Mouse (Mus musculus) induced T-regulatory cell, adult 2 months (primary cell): Measurements from ENCODE around the gene Asf1b.
A peak's percentile ranks its signal among the peaks of the same experiment; 100 is the strongest.
"Not testable (repeated sequence)": the region's sequence is repeated elsewhere in the genome, so short reads cannot be mapped to it uniquely, and the experiment has no call there.

Source experiments
- DNase-seq: peaks from one replicate; pipeline ENCODE4 v3.0.0-alpha.2; 2012; ENCODE audit warnings: low read depth

Asf1b gene

DNA sequence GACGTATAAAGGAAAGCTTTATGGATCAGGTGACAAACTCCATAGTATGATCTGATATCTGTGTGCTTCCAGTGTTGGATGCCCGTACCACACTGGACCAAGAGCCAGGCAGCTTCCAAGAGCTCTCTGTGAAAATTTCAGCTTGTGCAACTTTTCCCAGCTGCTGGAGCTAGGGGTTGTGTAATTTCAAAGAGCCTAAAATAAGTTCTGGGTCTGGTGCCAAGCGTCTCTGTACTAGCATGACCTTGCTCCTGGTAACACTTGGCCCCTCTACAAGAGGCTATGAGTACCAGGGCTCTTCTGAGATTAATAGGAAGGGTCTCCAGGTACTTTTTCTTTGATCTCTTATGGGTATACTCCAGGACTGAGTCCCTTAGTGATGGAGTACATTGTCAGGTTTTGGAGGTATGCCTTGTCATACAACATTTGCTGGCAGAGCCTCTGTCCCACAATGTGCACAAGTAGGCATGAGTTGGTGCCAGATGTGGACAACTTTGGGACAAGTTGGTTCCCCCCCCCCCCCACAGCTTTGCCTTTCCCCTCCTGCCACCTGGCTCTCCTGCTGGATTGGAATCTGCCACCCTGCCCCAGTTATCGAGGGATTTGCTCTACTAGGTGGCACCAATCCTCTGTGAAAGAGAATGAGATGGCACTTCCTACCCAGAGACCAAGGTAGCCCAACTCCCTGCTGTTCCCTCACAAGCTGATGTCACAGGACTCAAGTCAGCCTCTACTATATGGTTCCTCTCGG is 8.9 kb downstream of the Asf1b start:
- DNase-seq: no peak

DNA sequence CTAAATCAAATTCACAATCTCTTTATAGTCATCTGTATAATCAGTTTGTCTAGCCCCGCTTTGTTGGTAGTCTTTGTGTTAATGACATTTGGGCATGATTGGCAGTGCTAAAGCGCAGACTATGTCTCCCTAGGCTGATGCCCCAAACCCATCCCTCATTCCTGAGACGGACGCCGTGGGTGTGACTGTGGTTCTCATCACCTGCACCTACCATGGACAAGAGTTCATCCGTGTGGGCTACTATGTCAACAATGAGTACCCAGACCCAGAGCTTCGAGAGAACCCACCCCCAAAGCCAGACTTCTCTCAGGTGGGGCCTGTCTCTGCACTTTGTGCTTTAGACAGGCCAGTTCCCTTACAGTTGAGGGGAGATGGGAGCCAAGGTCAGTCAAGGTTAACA is 12.4 kb downstream of the Asf1b start:
- DNase-seq: no peak

DNA sequence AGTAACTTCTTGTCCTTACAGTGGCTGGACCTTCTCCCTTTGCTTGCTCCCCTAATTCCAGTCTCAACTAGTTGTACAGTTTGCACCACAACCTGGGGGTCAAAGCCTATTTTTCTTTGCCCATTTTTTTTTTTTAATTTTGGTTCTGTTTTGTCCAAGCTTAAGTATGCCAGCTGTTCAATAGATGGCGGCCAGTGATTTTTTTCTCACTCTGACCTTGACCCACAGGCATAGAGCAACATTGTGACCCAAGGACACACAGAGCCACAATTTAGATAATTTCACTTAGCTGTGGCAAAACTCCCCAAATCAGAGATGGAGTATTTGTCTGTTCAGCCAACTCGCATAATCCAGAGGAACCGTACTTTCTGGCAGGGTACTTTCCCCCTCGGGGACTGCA is 15.8 kb downstream of the Asf1b start:
- no peak for DNase-seq

DNA sequence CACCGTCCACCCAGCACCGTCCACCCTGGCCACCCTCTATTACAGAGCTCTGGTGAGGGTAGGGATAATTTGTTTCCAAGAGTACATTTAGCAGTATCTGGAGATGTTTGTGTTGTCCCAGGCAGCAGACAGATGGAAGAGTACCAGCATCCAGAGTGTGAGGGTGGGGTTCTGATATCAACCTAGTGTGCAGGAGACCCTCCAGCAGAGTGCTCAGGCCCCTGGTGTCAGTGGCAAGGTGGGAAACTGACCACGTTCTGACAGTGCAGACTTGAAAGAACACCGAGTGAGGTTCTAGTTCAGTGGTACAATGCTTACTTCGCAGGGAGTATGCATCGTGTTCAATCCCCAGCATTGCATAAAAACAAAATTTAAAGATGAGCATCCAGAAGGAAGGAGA is 16.4 kb downstream of the Asf1b start:
- no peak for DNase-seq

DNA sequence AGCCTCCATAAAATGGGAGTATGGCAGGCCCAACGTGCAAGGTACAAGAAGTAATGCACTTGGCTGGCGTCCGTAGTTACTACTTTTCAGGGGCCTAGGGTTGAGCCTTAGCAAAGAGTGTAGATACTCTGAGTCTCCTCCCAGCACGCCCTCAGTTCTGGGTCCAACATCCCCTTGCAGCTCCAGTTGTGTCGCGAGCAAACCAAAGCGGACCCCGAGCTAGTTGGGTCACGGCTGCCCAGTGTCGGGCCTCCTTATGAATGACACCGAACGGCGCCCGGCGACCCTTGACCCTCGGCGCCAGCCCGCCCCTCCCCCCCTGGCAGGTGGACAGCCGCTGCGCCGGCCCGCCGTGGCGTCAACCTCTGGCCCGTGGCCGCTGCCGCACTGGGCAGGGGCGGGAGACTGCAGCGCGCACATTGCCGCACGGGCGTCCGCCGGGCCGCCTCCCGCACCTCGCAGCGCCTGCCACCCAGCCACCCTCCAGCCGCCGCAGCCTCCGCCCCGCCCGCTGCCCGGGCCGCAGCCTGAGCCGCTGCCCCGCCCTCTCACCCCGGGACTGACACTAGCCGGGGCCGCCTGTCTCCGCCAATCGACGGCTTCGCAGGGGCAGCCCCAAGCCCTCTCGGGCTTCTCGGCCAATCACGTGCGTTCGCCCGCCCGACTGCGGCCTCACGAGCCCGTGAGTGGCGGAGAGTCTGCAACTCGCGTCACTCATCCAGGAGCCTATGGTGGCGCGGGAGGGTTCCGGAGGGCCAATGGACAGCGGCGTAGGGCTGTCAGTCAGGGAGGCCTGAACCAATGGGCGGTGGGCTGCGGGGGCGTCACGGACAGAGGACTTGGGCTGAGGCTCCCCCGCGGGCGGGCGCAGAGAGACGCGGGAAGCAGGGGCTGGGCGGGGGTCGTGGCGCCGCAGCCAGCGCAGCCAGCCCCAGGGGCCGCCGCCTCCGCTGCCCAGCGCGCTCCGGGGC is 17.1 kb downstream of the Asf1b start, which contains the start of gene Prkaca:
Gene Prkaca (plus strand): TSS at position 844 of the 971 bp plus-strand sequence.
- DNase-seq: peak; percentile 98

DNA sequence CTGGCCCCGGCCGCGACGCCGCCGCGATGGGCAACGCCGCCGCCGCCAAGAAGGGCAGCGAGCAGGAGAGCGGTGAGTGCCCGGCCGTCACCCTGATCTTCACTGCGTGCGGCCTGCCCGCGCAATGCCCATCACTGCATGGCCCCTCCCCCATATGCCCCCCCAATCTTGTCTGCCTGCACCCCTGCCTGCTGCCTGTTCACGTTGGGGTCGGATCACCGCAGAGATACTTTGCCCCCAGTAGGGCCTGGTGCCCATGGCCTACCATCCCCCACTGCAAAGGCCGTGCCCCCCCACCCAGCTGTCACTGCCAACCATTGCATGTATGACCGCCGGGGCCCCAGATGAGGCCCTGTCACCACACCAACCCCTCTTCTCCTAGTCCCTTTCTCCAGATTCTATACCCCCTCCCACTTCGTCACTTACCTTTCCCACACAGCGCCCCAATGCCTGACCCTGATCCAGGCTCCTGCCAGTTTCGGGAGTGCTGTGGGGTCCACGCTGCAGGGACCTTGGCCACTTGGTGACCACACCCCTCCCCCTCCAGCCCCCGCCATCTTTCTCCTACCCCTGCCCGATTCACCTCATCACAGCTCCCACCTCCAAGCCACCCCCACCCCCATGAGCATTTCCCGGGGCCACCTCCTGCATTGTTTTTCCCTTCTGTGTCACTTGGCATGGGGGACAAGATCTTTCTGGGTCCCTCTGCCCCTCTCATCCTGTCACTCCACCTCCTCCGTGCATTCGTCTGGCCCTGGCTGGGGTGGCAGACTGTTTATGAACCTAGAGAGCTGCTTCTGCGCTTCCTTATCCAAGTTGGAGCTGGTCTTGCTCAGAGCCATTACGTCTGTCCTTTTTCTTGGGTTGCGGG is 18.1 kb downstream of the Asf1b start:
- peak; percentile 48 for DNase-seq

DNA sequence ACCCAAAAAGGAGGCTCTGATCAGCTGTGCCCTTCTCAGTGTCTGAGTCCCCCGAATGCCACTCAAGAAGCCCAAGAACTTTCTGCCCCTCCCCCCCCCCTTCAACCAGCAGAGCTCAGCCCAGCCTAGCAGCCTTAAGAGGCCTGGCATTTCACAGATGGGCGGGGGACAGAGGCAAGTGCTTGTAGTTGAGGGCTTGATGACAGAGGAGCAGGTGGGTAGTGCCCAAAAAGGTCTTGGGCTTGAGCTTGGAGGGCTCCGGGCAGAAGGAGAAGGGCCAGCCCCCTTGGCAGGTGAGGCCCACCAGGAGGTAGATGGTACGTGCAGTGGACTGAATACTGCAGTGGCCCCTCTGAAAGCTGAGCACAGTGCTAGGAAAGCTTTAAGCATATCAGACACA is 19.2 kb downstream of the Asf1b start:
- no peak for DNase-seq

DNA sequence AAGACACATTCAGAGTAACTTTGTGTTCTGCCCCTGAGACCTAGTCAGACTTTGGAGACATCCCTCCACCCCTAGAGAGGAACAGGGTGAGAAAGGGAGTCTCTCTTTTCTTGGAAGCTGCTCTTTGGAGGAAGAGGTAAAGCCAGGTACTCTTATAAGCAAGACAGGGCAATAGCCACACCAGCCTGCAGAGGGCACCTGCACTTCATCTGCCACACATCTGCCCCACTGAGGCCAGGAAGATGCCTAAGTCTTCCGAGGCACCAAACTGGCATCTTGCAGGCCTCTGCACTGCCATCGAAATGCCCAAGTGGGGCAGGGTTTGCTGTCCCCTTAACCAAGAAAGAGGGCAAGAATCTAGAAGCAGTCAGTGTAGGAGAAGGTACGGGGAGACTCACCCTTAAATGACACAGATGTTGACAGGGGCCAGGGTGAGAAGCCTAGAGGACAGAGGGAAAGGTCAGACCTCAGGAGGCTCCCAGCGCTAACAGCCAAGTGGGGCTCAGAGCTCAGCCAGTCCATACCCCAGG is 20.9 kb downstream of the Asf1b start:
- DNase-seq: peak; percentile 68

DNA sequence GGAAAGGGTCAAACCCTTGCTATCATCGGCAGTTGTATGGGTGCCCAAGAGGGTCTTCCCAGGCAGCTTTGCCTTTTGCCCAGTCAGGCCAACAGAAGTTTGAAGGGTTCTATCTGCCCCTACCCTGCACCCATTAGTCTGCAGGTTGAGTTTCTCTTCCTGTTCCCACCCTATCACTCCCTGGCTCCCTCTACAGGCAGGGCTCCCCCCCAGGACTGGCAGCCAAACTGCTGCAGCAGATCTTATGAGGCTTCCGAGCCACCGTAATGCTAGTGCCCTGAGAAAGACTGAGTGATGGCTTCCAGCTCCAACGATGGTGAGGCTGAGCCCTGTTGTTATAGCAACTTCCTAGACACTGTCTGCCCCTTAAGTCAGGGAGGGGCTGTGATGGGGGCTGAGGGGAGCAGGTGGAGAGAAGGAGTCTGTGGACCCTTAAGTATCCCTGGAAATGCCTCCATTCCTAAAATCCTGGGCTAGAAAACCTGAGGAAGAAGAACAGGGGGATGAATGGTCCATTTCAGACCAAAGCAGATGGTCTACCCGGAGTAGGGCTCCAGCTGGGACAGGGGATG is 21.6 kb downstream of the Asf1b start:
- peak; percentile 34 for DNase-seq

DNA sequence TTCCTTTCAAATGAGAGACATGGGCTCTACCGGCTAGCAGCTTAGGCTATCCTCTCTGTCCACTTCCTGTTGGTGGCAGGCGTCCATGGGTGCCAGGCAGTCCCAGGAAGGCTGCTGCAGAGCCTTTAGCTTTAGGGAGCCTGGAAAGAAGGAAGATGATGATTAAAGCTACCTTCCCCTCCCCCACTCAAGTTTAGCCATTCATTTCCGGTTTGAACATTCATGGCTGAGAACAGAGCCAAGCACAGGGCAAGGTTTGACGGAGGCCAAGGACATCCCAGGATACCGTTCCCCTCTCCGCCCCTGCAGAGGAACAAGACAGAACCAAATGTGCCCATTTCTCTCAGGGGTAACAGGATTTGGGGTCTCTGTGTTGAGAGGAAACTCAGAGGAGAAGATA is 22.3 kb downstream of the Asf1b start:
- DNase-seq: peak; percentile 32

DNA sequence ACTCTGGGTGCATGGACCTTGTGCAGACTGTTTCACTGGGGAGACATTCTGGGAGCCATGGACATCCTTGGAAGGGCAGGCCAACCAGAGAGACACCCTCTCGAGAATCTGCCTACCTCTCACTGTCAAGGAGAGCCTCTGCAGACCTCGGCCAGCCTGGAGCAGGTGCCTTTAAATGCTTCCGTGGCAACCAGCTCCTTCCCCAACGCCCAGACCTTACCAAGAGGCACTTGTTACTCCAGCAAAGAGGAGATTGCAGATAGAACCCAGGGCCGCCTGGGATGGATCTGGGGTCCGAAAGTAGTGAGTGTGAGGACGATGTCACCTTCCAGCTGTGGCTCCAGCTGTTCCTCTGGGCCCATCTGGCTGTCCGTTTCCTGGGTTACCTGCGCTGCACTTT is 22.9 kb downstream of the Asf1b start:
- no peak for DNase-seq

DNA sequence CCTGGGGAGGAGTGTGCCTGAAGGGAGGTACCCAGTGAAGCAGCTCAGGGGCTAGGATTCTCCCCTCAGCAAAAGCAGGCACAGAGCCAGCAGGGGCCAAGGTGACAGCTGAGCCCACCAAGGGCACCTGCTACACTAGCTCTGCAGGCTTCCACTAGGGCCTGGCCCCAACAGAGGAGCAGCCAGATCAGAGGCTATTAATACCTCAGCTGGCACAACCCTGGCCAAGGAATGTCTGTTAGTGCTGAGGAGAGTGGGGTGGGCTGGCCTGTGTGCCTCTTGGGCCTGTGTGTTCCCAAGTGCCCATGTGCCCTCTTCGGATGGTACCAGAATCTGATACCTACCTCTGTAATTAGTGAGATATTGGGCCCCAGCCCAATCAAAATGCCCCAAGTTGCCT is 24.9 kb downstream of the Asf1b start:
- DNase-seq: no peak

DNA sequence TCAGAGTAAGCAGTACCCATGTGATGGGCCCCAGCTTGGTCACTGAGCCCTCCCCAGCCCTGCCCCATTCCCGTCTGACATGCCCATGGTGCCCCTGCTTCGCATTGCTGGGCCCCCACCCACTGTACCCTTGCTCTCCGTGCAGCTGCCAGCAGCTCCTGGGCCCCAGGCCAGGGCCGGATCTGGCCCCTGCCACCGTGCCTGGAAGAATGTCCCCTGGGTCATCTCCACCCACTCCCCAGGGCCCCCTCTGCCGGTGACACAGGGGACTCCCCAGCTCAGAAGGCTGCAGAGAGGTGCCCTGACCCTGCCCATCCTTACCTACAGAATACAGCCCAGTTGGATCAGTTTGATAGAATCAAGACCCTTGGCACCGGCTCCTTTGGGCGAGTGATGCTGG is 25.5 kb downstream of the Asf1b start:
- DNase-seq: no peak

DNA sequence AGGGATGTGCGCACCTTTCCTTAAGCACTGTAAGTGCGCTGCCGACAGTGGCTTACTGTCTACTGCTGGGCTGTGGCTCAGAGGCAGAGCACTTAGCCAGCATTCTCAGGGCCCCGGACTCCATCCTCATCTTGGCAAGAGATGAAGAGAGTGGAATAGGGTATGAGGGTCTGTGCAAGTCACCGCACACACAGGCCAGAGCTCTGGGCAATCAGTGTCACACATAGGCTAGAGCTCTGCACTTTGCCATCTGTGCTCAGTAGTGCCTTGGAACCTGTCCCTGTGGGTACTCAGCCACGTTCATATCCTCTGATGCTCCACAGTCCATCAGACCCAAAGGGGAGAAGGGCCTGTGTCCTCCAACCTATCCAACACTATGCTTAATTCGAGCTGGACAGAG is 26.2 kb downstream of the Asf1b start:
- no peak for DNase-seq

DNA sequence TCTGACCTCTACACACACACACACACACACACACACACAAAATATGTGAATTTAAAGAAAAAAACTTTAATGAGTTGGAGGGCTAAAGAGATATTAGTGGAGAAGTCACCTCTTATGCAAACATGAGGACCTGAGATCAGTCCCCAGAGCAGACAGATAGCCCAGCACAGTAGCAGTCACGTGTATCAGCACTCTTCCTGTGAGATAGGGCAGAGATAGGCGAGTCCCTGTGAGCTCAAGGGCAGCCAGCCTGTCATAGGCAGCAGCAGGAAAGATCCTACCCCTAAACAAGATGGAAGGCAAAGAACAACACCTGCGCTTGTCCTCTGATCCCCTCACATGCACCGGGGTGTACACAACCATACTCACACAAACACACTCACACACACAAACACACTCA is 27.1 kb downstream of the Asf1b start:
- DNase-seq: no peak

DNA sequence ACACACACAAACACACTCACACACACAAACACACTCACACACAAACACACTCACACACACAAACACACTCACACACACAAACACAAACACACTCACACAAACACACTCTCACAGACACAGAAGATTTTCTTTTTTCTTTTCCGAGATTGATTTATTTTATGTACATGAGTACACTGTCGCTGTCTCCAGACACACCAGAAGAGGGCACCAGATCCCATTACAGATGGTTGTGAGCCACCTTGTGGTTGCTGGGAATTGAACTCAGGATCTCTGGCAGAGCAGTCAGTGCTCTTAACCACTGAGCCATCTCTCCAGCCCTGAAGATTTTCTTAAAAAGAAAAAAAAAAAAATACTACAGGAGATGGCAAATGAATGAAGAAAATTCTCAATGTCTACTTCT is 27.9 kb downstream of the Asf1b start:
- not testable (repeated sequence) for DNase-seq

DNA sequence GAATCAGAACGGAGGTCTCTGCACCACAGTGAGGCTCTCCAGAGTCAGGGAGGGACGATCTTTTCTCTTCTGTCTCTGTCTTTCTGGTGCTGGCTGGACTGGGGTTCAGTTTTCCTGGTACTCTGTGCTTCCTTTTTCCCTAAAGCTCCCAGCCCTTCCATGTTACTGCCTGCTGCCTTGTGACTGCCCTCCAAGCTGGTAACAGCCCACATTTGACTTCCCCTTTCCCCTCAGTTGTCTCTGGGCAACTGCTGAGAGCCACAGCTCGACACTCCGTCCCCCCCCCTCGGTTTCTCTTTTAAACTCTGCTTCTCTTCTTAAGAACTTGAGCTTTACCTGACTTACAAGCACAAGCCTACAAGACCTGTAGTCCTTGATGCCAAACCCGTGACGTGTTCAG is 33.9 kb downstream of the Asf1b start:
- DNase-seq: no peak

DNA sequence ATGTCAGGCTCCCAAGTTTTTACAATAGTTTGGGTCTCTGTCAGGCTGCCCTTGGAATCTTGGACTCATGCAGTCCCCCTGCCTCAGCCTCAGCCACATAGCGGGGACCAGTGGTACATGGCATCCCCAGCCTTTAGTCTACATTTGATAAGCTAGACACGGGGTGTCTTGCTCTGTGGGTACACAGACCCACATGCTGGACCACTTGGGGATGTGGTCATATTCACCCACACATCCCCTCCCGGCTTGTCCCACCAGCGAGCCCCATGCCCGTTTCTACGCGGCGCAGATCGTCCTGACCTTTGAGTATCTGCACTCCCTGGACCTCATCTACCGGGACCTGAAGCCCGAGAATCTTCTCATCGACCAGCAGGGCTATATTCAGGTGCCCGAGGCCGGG is 34.9 kb downstream of the Asf1b start:
- DNase-seq: no peak

DNA sequence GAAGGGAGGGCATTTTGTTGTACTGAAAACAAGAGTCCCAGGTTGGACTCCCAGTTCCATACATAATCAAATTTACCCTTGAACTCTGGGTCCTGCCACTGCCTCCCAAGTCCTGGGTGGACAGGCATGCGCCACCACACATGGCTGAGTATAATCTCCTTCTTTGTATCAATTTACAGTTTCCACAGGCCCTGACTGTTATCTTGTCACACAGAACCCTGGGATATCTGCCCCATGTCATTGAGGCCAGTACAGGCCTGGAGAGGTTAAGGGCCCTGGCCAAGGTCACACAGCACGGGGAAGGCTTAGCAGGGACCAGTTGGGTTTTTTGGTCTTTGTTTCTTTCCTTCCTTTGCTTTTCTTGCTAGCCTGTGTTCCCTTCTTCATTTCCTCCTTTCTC is 37.2 kb downstream of the Asf1b start:
- DNase-seq: no peak

DNA sequence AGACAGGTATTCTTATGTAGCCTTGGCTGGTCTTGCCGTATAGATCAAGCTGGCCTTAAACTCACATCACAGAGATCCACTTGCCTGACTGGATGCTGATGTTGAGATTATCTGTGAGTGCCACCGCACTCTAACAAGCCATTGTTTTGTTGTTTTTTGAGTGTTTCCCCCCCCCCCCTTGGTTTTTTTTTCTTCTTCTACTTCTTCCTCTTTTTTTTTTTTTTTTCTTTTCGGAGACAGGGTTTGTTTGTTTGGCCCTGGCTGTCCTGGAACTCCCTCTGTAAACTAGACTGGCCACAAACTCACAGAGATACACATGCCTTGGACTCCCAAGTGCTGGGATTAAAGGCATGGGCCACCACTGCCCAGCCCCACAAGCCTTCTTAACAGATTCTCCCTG is 38.7 kb downstream of the Asf1b start:
- DNase-seq: no peak

DNA sequence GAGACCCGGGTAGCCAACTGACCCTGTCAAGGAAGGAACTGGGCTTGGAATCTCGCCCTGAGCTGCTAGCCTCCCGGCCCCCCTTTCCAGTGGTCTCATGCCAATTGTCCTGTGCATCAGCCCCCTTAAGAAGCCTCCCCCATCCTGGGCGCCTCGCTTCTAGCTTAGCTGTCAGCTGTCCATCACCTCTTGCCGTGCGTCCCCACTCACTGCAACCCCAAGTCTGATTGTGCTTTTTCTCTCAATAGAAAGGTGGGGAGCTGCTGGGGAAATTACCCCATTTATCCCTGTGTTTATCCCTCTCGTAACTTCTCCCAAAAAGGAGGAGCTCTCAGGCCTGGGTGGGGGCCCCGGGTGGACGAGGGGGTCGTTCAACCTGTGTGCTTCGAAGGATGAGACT is 40.7 kb downstream of the Asf1b start:
- DNase-seq: no peak
